Mouse (Mus musculus) right cerebral cortex, adult 18-20 months (tissue): ENCODE results near the gene Bicdl1.

Source experiments
- DNase-seq: peaks from one replicate; pipeline ENCODE4 v3.0.0; 2022; ENCODE audit warnings: mixed read lengths

Bicdl1 gene

DNA sequence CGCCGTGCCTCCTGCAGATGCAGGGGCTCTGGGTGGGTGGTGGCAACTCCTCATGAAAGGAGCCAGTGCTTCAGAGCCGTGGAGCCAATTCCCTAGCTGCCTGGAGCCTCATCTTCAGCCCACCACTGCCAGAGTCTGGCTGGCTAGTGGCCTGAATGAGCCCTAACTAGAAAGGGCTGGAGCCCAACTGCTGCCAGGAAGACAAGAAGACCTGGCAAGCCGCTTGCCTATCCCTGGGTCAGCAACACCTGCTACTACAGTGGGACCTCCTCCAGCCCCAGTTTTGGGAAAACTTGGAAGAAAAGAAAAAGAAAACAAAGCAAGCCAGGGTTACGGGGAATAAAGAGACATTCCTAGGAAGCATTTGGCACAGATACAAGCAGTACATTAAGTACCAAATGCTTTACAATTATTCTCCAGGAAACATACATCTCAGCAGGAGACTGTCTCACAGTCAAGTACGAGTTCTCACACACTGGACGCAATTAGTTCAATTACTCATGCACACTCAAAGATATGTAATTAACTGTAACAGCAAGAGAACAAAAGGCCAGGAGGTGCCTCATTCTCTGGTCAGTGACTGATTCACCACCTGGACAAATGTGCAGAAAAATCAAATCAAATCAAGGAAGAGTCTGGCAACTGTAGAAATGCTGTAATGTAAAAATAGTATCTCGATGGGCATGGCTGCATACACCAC lies 64.9 kb downstream of the Bicdl1 start:
- DNase-seq, result no peak

DNA sequence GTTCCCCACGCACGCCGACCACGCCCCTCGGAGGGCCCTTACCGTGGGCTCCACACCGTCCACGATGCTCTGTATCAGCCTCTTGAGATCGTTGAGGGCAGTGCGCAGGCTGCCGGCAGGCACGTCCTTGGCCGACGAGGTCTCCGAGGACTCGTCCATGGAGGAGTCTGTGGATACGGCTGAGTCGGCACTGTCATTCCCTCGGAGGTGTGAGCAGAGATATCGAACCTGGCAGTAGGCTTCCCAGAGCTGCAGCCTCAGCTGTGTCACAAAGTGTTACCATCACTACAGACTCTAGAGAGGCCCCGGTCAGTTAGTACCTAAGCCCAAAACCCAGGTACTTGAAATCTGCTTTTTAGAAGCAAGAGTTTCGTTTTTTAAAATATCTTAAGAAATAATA lies 68.8 kb downstream of the Bicdl1 start:
- DNase-seq, result no peak

DNA sequence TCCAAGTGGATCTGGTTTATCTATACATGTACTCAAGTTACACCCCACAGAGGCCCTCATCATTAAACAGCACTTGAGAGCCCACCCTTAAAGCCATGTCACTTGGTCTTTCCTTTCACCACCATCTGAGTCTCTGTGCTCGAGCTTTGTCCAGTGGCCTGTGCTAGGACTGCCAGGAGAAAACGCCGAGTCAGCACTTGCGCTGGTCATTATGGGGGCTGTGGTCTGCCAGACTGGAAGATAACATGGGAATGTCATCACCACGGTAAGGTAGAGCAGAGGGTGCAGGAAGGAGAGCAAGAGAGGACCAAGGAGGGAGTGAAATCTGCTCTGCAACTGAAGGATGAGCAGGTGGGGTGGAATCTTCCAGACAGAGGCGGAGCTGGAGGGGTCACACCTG lies 73.1 kb downstream of the Bicdl1 start:
- no peak for DNase-seq

DNA sequence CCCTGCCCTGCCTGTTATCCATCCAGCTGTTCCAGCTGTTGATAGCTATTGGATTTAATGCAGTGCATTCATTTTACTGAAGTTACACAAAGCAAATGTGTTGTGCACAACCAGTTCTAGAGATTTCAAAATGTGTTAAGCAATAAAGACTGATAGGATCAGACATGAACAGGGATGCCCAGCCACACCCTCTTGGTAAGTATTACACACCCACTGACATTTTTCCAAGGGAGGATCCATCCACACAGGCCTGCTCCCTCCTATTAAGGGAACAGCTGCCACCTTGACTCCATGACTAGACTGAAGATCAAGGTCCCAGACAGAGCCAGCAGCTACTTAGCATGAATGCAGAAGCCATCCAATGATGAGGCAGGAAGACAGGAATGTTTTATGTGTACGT lies 74.2 kb downstream of the Bicdl1 start:
- no peak for DNase-seq

DNA sequence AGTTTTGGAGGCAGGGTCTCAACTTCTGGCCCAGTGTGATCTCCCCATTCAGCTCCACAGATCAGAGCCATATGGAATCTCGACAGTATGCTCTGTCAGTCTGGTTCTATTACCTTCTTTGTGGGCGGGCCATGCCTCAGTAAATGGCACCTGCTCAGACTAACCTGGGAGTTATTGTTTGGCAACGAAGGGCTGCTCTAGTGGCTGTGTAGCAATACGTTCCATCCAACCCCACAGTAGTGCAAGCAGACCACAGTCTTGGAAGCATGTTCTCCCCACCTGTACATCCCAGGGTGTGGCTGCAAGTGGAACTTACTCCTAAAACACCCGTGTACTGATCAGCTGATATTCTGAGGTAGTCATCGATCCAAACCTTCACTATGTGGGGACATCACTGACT lies 74.7 kb downstream of the Bicdl1 start:
- no peak for DNase-seq

DNA sequence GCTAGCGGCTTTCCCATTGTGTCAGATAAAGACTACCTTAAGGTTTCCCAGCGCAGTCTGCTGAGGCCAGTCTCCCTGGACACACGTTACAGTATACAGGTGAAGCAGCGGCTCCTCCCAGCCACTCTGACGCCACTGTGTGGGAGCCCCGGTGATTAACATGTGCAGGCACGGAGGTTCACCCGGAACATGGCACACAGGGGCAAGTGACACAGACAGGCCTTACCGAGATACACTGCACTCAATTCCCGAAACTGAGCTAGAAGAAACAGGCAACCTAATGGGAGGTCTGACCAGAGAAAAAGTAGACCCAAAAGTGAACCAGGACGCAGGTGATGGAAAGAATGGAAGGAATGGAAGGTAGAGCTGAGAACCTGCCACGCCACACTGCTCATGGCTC lies 77.6 kb downstream of the Bicdl1 start:
- no peak for DNase-seq

DNA sequence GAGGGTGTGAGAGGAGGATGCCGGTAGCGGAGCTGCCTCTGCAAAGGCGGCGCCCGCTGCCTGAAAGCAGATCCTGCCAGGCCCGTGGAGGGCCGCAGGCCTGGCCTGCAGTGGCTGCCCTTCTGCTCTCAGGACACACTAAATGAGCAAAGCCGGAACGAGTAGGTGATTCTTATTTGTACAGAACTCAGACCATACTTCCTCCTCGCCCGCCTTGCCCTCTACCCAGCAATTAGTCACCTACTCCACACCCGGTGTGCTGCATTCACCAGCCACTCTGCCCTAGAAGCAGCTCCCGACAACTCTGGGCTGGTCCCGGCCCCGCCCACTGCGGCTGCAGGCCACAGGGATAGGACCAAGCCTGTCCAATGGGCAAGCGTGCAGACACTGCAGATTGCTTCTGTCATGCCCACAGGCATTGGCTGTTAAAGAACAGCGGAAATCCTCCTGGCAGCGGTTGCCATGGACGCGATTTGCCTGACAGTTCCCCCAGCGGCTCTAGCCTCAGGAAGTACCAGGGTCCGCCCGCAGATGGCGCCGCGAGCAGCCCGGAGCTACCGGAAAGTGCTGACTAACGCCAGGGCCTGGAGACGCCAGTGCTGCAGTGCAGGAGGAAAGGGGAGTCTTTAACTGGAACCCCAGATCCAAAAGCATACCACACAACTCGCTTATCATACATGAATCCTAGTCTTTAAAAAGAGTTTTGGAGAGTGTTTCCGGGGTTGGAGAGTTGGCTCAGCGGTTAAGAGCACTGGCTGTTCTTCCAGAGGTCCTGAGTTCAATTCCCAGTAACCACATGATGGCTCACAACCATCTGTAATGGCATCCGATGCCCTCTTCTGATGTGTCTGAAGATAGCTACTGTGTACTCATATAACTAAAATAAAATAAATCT lies 78.5 kb downstream of the Bicdl1 start:
- peak; percentile 100 for DNase-seq

DNA sequence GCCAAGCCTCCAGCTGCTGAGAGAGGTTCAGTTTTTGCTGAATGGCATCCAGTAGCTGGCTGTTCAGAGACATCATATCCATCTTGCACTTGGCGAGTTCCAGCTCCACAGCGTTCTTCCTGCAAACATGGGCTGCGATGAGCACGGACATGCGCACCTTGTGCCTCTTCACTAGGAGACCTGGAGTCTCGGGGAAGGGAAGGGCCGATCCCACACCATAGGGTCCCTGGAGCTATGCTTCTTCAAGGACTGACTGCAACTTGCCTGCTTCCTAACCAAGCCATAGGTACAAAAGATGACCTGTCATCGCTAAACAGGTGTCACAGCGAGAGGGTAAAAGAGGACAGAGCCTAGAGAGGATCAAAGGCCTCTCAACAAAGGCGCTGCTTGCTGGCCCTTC lies 79.6 kb downstream of the Bicdl1 start:
- DNase-seq, result no peak

DNA sequence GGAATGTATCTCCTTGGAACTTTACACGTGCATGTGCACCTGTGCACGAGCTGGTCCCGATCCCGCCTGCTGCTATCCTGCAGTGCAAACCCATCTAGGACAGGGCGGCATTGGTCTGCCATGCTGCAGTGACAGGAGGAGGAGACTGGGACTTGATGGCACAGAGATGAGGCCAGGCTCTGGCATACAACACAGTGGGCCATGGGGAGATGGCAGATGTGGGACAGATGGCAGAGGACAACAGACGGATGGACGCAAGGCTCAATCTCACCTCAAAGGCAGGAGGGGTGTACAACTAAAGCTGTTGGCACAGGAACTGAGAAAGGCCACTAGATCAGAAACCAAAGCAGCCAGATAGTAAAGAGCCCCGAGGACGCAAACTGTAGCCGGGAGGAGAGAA lies 80.5 kb downstream of the Bicdl1 start:
- no peak for DNase-seq

DNA sequence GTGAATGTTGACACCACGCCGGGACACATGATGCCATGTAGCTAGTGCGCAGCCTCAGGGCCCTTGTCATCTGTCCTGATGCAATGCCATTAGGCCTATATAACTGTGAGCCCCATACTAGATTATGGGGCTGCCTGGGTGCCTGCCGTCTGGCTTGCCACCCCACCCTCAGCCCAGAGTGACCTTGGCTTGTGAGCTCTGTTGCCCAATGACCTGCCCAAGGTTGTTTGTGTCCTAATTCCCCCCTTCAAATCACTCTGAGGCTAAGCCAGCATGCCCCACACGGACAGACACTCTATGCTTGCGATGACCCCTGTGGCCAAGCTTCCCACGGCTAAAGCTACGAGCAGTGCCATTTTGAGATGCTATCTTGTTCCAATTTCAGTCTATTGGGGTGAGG lies 81.7 kb downstream of the Bicdl1 start:
- no peak for DNase-seq

DNA sequence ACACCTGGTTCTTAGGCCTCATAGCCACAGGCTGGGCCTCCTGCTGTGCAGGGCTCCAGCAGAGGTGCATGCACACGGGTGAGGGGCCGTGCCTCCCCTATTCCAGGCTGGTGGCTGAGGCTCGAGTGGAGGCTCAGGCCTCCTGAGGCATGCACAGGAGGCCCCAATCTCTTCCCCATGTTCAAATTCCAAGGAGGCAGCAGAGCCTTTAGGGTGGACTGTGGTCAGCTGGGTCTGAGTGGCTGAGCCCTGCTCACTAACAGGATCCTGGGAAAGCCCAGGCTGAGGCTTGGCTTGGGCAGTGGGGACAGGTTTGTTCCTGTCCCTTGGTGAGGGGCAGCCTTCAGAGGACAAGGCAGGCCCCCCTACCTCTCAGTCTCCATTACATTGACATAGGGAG lies 82.5 kb downstream of the Bicdl1 start:
- DNase-seq, result no peak

DNA sequence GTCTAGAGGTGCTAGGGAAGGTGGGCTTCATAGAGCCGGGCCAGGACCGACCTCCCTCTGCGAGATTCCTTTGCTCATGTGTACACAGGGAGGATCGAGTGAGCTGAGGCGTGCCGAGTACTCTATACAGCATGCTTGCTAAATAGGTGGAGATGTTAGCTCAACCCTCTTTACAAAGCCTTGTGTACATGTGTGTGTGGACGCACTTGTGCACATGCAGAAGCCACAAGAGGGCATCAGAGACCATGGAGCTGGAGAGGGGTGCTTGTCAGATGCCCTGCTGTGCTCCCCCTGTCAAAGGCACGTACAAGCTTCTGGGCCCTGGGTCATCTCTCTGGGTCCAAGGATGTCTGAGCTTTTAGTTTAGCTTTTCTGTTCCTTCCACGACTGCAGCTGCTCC lies 87.2 kb downstream of the Bicdl1 start:
- no peak for DNase-seq

DNA sequence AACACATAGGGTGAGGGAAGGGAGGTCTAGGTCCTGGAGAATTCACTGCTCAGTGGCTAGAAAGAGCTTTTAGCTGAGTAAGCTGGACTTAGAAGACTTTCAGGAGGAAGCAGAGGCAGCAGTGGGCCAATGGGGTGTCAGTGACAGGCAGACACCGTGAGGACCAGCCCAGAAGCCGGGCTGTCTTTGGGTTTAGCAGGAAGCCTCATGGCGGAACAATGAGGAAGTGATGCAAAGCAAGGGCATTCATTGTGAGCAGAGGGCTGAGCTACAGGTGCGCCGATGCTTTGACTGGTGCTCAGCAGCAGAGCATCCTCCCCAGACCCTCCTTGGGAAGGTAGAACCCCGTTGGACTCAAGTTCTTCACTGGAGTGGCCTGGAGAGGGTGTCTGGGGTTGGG lies 95.9 kb downstream of the Bicdl1 start:
- no peak for DNase-seq

DNA sequence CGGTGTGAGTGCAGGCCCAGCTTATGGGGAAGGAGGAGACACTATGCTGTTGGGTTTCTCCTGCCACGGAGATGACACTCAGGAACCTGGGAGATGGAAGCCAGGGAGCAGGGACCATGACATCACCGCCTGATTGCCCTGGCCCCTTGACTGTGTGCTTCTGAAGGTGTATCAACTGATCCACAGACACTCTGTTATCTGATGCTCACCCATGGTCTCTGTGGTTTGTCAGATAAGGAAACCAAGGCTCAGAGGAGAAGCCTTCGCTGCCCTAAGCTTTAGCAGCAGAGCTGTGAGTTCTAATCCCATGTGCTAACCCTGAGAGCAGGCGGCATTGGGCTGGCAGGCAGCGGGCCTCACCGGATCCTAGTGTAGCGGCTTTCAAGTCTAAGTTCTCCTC lies 97.4 kb downstream of the Bicdl1 start:
- DNase-seq, result no peak

DNA sequence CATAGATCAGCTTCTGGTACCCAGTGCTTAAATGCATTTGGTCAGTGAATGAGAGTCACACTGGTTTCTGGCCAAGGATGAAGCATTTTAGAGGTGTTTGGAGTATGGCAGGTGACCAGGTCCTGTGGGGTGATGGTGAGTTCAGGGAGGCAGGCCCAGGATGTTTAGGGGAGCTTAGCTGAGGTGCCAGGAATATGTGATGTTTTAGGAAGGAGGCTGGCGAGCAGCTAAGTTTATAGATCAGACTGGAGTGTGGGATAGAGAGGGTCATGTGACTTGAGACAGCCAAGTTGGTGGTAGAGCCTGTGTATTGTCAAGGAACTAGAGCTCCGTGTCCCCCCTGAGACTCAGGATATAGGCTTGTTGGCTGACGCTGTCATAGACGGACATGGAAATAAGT lies 98.4 kb downstream of the Bicdl1 start:
- DNase-seq, result no peak

DNA sequence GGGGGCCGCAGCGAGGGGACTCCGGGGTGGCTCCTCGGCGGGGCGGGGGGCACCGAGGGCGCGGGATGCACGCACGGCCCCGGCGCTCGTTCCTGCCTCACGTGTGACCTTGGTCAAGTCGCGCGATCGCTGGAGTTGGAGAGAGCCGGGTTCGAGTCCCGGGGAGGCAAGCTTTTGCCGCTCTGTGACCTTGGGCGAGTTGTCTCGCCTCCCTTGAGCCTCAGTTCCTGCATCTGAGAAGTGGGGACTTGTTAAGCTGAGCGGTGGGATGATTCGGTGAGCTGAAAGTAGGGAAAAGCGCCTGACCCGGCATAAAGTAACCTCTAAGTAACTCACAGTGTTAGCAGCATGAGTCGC lies 99.1 kb downstream of the Bicdl1 start:
- DNase-seq, result no peak

DNA sequence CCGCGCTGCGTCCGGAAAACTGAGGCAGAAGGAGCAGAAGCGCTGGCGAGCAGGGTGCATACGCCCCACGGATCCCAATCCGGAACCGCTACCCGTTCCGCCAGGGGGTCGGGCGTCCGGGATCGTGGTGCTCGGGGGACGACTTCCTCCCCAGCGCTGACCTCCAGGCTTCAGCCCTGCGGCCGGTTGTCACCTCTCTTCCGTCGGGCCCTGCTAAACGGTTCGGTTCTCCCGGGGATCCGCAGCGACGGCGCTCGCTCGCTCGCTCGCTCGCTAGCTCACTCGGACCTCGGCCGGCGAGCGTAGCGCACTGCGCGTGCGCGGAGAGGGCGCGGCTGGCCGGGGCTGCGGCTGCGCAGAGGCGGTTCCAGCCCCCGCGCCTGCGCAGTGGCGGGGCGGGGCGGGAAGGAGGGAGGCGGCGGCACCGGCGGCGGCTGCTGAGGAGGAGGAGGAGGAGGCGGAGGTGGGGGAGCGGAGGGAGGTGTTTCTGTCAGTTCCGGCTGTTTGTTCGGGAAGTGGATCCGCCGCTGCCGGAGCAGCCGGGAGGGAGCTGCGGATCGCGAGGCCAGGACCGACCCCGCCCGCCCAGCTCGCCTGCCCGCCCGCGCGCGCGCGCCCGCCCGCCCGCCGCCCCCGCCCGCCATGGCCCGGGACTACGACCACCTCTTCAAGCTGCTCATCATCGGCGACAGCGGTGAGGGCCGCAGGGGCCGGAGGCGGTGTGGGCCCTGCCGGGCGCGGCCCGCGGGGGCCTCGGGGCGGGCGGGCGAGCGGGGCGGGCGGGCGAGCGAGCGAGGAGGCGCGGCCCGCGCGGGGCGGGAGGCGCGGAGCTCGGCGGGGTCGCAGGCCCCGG lies 99.7 kb downstream of the Bicdl1 start, which contains the start of gene Rab35:
Gene Rab35 (plus strand): TSS at position 404 of the 853 bp plus-strand sequence.
- peak; percentile 92 for DNase-seq

DNA sequence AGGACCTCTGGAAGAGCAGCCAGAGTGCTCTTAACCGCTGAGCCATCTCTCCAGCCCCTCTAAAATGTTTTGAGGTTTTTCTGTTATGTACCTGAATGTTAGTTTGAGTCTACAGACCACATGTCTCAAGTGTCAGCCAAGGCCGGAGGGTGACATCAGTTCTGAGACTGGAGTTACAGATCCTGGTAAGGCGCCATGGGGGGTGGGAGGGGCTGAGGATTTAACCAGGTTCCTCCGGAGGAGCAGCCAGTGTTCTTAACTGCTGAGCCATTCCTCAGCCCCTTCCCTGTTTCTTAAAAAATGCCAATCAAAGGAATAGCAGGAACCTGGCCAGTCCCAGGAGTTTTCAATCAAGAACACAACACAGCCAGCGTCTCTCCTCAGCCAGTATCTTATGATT lies 101.1 kb downstream of the Bicdl1 start:
- DNase-seq, result no peak

DNA sequence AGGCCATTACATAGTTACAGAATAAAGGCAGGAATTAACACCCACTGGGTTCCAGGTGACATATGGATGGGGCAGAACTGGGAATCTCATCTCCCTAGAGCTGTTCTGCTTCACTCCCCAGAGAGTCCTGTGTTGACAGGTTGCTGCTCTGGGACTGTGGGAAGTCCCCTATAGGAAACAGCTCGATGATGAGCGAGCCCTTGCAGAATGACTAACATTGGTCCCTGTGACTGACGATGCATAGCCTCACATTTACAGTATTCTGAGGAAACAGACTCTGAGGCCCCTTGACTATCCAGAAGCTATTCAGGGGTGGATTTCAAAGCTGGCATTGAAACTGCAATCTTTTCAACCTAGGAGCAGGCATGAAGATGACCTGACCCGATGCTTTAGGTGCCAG lies 101.7 kb downstream of the Bicdl1 start:
- DNase-seq, result no peak

DNA sequence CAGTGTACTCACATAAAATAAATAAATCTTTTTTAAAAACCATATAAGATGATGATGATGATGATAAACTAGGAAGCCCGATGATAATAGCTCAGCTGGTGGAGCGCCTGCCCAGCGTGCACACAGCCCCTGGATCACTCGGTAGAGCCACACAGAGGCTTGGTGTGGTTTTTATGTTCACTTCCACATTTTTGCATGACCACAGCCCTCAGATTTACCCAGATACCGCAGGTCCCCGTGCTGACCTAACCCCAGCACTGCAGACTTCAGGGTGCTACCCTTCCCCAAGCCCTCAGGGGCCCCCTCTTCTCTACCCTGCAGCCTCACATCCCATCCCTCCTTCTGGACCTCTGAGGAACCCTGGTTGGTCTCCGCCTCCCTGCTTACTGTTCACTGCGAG lies 103.3 kb downstream of the Bicdl1 start:
- no peak for DNase-seq

DNA sequence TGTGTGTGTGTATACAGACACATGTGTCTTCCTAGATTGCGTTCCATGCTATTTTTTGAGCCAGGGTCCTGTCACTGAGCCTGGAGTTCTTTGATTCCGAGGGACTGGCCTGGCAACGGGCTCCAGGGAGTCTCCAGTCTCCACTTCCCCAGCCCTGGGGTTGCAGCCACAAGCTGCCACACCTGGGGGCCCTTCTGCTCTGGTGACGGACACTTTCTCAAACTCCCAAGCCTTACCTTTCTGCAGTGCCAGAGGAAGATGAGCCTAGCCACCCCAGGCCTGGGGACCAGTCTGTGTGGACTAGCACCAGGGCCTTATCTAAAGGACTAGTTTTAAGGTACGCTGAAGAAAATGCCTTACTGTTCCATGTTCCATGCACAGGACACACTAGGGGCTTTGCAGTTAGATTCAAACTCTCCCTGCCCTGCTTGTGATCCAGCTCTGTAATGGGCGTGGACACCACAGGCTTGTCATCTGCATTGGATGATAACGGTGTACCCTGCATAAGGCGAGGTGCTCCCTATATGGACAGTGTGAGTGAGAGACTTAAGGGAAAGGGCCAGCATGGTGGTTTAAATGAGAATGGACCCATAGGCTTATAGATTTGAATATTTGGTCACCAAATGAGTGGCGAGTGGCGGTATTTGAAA lies 105.1 kb downstream of the Bicdl1 start:
- no peak for DNase-seq

DNA sequence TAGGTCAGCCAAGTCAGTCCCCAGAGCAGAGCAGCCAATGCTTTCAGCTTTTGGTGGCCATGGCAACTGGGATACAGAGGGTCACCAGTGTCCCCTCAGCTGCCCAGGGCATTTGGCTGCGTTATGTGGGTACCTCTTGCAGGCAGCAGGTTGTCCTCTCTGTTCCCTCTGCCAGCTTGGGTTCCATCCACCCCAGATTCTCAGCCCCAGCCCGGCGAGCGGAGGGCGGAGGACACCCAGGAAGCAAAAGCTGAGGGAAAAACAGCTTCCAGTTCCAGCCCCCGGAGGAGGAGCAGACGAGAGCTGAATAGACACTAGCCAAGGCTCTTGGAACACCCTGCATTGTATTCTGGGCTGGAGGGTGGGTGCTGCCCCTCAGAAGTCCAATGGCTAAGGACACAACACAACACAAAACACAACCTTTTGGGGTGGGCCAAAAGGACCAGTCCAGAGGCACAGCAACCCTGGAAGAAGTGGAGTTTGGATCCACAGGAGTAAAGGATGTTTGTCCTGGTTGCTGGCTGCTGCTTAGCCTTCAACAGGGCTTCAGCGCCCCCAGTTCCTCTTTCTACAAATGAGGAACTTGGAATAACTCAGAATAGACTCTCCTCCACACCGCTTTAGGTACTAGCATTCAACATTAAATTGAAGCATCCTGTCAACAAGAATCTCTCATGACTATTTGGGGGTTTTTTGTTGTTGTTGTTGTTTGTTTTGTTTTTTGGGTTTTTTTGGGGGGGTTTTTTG lies 107.6 kb downstream of the Bicdl1 start:
- peak; percentile 58 for DNase-seq
